Mouse (Mus musculus) forebrain, embryonic 14.5 days (tissue): Measurements from ENCODE around the gene Tepsin. TPM values are rescaled to one million over a fixed set of nuclear protein-coding genes. Genes with fewer than 3 reads are reported as not detected.

Experiments used
- ATAC-seq: fragments of 200-750 bp; cut with Nextera tagmentation; 2 replicates; pipeline ENCODE4 v1.8.0; 2017; ENCODE audit warnings: mild to moderate bottlenecking, moderate library complexity
- DNase-seq: peaks from one replicate; pipeline ENCODE4 v3.0.0-alpha.2; 2015; ENCODE audit warnings: low spot score
- H3K27ac ChIP-seq: fragments of 300-500 bp; sonication (generic); 2 replicates; pipeline ENCODE4 v1.5.1; 2014; ENCODE audit warnings: low read depth, mild to moderate bottlenecking, control low read depth, low read length, moderate library complexity
- H3K27me3 ChIP-seq: fragments of 300-500 bp; sonication (generic); replicated peaks from 2 replicates; pipeline ENCODE4 v1.6.1; 2014; ENCODE audit warnings: low read length, control low read depth, mixed read lengths; ENCODE audit not compliant: control insufficient read depth, insufficient read depth
- H3K36me3 ChIP-seq: fragments of 300-500 bp; sonication (generic); 2 replicates; pipeline ENCODE4 v1.6.1; 2014; ENCODE audit warnings: low read length, control low read depth; ENCODE audit not compliant: control insufficient read depth, insufficient read depth
- H3K4me1 ChIP-seq: fragments of 300-500 bp; sonication (generic); 2 replicates; pipeline ENCODE4 v1.6.1; 2014; ENCODE audit warnings: antibody characterized with exemption, low read length, control low read depth; ENCODE audit not compliant: control insufficient read depth, insufficient read depth
- H3K4me2 ChIP-seq: fragments of 300-500 bp; sonication (generic); 2 replicates; pipeline ENCODE4 v1.6.1; 2014; ENCODE audit warnings: mild to moderate bottlenecking, control low read depth, low read length
- H3K4me3 ChIP-seq: fragments of 300-500 bp; sonication (generic); 2 replicates; pipeline ENCODE4 v1.5.1; 2014; ENCODE audit warnings: low read depth, low read length, control low read depth
- H3K9ac ChIP-seq: fragments of 300-500 bp; sonication (generic); 2 replicates; pipeline ENCODE4 v1.6.1; 2014; ENCODE audit warnings: mild to moderate bottlenecking, low read length, control low read depth, moderate library complexity
- H3K9me3 ChIP-seq: fragments of 300-500 bp; sonication (generic); replicated peaks from 2 replicates; pipeline ENCODE4 v1.6.1; 2016; ENCODE audit warnings: low read length, control low read depth, mixed read lengths; ENCODE audit not compliant: control insufficient read depth
- WGBS: fragments of 180-500 bp; shearing (Covaris S2); extraction: QIAGEN DNeasy Blood & Tissue Kit; methylation state at CpG from one replicate; pipeline ENCODE4 v1.1.7; 2014; 5-methylcytosine and 5-hydroxymethylcytosine counted together
- polyA plus RNA-seq: library from polyadenylated mRNA; unstranded; fragments of >200 nt; fragmentation: Nextera tagmentation; extraction: Ambion mirVana; gene quantifications from 2 replicates; pipeline ENCODE4 v1.2.1, GENCODE M21; 2014

Gene Tepsin
- polyA plus RNA-seq, 1 experiment from 2014 or later = 12.4 TPM

DNA sequence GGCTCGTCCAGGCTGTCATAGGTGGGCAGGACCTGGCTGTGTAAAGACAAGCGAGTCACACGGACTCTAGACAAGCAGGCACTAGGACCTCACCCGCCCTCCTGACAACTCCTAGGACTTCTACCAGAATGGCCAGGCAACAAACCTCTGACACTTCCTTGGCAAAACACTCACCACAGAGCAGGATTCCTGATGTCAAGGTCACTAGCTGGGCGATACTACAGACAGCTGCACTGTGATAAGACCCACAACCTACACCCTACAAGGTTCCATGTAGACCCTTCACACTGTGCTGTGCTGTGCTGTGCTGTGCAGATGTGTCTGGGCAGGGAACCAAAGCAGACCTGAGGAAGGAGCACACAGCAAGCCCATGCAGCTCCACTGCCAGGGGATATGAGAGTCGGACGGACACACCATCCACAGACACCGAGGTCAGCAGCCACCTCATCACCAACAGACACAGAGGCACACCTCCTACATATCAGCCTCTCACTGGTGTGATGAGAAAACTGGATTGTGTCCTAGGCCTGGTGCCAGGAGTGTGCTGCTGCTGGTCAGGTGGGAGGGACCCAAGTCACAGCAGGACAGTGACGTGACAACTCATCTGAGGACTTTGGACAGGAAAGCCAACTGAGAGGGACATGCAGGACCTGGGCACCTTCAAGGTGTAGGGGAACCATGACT is 36.5 kb upstream of the Tepsin start:
- ATAC-seq (no peak), DNase-seq (no peak)
- no peak overlapping the region for H3K4me3 ChIP-seq
- no peaks in the 10 kb centered on the region for H3K9me3 ChIP-seq
- H3K36me3 ChIP-seq = peaks cover 49% of the 10 kb centered on the region
- no peak overlapping the region for H3K4me2 ChIP-seq
- no peaks in the 10 kb centered on the region for H3K27me3 ChIP-seq
- no peak overlapping the region for H3K9ac ChIP-seq
- H3K4me1 ChIP-seq = no peaks in the 10 kb centered on the region
- H3K27ac ChIP-seq = no peak overlapping the region
- 95% methylated on average over 9 of the region's 9 CpGs for WGBS

DNA sequence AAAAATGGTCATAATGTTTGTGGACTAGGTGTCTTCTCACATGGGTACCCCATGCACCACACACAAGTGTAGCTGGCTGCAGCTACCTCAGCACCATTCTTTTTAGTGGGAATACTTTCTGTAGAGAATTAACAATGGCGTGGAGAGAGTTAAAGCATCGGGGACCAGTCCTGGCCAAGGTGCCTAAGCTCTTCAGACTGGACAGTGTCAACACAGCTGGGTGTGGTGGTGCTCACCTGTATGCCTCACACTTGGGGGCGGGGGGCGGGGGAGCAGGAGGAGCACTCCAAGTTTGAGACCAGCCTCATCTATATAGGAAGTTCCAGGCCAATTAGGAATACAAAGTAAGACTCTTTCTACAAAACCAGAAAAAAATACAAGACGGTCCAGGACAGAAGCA is 35.6 kb upstream of the Tepsin start:
- H3K9me3 ChIP-seq = no peaks in the 10 kb centered on the region
- WGBS = 94% methylated on average over 5 of the region's 5 CpGs
- ATAC-seq = no peak
- peaks cover 52% of the 10 kb centered on the region for H3K36me3 ChIP-seq
- no peak overlapping the region for H3K27ac ChIP-seq
- H3K4me2 ChIP-seq = no peak overlapping the region
- H3K9ac ChIP-seq = no peak overlapping the region
- no peaks in the 10 kb centered on the region for H3K4me1 ChIP-seq
- no peak for DNase-seq
- H3K27me3 ChIP-seq = no peaks in the 10 kb centered on the region
- H3K4me3 ChIP-seq = no peak overlapping the region

DNA sequence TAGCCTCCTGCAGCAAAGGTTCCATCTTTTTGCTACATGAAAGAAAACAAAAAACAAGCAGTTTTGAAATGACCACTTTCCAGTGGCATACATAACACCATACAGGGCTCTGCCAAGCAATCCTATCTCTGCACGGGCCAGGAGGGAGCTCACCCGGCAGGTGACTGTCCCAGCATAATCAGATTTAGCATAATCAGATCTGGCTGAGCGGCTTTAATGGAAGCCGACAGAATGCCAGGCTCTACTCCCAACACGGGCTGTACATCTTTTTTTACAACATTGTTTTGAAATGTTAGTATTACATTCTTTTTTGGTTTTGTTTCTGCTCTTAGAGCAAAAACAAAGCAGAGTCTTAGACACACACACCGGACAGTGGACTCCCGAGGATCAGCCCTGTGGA is 30.8 kb upstream of the Tepsin start:
- DNase-seq (no peak), ATAC-seq (no peak)
- Histone ChIP-seq H3K4me3 (no peak overlapping the region), H3K27ac (no peak overlapping the region), H3K4me2 (no peak overlapping the region), H3K9me3 (no peaks in the 10 kb centered on the region), H3K36me3 (peaks cover 63% of the 10 kb centered on the region), H3K9ac (no peak overlapping the region), H3K27me3 (no peaks in the 10 kb centered on the region), H3K4me1 (no peaks in the 10 kb centered on the region)
- 76% methylated on average over 7 of the region's 7 CpGs for WGBS

DNA sequence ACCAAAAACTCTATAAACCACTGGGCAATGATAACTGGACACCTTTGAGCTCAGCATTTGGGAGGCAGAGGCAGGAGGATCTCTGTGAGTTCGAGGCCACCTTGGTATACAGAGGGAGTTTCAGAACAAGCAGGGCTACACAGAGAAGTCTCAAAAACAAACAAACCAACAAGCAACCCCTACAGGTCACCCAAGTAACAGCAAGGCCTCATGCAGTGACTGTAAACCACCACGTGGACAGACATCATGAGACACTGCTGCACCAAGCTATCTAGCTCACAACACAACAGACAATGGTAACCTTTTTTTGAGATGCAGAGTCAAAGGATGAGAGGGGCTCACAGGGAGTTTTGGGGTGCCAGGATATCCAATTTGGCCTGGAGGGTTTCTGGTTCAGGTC is 28.3 kb upstream of the Tepsin start:
- H3K9me3 ChIP-seq = no peaks in the 10 kb centered on the region
- H3K36me3 ChIP-seq = peaks cover 56% of the 10 kb centered on the region
- WGBS = 91% methylated on average over 2 of the region's 2 CpGs
- H3K9ac ChIP-seq = no peak overlapping the region
- no peak overlapping the region for H3K4me3 ChIP-seq
- no peak for ATAC-seq
- H3K27ac ChIP-seq = no peak overlapping the region
- no peak for DNase-seq
- H3K27me3 ChIP-seq = no peaks in the 10 kb centered on the region
- H3K4me1 ChIP-seq = no peaks in the 10 kb centered on the region
- H3K4me2 ChIP-seq = no peak overlapping the region

DNA sequence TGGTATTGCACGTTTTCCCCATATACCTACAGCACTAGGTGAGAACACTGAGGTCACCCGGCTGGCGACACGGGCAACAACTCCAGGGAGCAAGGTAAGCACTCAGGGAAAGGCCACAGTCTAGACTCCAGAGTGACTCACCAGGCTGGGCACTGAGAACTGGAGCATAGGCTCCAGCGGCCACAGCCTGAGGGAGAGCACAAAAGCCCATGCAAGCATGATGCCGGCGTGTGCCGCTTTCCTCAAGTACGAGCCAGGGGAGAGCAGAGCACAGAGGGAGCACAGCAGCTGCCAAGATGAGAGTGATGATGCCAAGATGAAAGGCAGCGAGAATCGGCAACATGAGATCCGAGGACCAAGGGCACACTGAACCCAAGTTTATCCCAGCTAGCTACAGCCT is 23.6 kb upstream of the Tepsin start:
- peaks cover 6% of the 10 kb centered on the region; the same call in 1 of the 2 replicates for H3K4me1 ChIP-seq
- ATAC-seq (no peak), DNase-seq (peak; percentile 41)
- 83% methylated on average over 12 of the region's 12 CpGs for WGBS
- H3K4me3 ChIP-seq = no peak overlapping the region
- no peaks in the 10 kb centered on the region for H3K27me3 ChIP-seq
- no peak overlapping the region for H3K9ac ChIP-seq
- no peak overlapping the region for H3K4me2 ChIP-seq
- H3K9me3 ChIP-seq = no peaks in the 10 kb centered on the region
- peaks cover 43% of the 10 kb centered on the region for H3K36me3 ChIP-seq
- H3K27ac ChIP-seq = no peak overlapping the region

DNA sequence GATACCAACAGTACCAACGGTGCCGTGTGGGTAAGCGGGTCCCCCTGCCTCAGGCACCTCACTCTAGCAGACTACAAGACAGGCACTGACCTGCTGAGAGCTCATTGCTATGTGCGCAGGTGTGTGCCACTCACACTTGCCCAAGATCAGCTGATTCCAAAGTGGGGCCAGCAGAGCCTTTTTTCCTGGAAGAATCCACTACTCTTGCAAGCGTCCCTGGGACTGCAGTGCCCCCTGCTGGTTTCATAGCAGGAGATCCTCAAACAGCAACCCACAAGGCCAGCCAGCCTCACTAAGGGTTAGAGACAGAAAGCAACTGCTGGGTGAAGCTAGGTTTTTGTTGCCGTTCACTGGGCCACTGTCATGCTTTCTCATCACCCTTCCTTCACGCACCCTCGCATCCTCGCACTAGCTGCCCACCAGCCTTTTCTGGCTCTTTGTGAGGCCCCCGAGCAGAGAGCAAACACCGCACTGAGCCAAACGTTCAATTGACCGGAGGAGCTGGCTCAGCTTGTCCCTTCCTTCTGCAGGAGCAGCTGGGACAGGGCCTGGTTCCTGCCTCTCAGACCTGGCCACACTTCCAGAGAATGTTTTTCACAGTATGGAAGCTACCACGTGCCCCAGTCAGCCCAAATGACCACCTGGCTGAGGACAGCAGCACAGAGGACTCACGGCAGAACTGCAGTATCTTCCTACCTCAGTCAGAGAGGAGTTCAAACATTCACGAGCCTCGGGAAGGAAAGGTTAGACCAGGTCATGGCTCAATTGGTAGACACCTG is 22.3 kb upstream of the Tepsin start:
- H3K27me3 ChIP-seq = no peaks in the 10 kb centered on the region
- WGBS = 79% methylated on average over 17 of the region's 17 CpGs
- ATAC-seq (no peak), DNase-seq (peak; percentile 71)
- no peak overlapping the region for H3K4me3 ChIP-seq
- H3K4me1 ChIP-seq = peaks cover 6% of the 10 kb centered on the region; the same call in 1 of the 2 replicates
- no peaks in the 10 kb centered on the region for H3K9me3 ChIP-seq
- H3K4me2 ChIP-seq = no peak overlapping the region
- no peak overlapping the region for H3K9ac ChIP-seq
- H3K36me3 ChIP-seq = peaks cover 46% of the 10 kb centered on the region
- H3K27ac ChIP-seq = no peak overlapping the region

DNA sequence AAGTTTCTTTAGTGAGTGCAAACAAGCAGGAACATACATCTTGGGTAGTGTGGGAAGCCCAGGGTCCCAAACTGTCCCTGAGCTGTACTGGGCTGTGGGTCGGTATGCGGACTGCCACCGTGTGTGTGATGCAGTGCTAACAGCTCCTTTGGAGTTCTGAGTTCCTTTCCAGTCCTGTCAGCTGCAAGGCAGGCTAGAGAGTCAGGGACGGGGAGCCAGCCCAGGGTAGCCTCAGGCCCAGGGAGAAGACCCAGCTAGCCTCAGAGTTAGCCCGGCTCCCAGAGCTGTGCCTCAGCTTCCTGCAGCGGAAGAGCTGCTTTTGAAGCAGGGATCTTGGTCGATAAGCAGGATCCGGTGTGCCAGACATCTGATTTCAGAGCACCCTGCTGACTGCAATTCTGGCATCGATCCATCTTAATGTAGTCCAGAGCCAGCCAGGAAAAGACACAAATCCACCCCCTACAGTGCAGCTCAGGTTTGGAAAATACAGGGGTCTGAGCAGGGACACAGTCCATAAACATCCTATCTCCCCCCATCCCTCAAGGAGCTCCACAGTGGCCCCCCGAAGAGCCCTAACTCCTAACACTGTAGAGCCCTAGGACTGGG is 21.5 kb upstream of the Tepsin start:
- peaks cover 6% of the 10 kb centered on the region; the same call in 1 of the 2 replicates for H3K4me1 ChIP-seq
- no peak overlapping the region for H3K9ac ChIP-seq
- H3K4me2 ChIP-seq = no peak overlapping the region
- WGBS = 84% methylated on average over 10 of the region's 10 CpGs
- ATAC-seq = no peak
- no peaks in the 10 kb centered on the region for H3K9me3 ChIP-seq
- DNase-seq = peak; percentile 29
- peaks cover 50% of the 10 kb centered on the region for H3K36me3 ChIP-seq
- no peak overlapping the region for H3K27ac ChIP-seq
- no peak overlapping the region for H3K4me3 ChIP-seq
- H3K27me3 ChIP-seq = no peaks in the 10 kb centered on the region

DNA sequence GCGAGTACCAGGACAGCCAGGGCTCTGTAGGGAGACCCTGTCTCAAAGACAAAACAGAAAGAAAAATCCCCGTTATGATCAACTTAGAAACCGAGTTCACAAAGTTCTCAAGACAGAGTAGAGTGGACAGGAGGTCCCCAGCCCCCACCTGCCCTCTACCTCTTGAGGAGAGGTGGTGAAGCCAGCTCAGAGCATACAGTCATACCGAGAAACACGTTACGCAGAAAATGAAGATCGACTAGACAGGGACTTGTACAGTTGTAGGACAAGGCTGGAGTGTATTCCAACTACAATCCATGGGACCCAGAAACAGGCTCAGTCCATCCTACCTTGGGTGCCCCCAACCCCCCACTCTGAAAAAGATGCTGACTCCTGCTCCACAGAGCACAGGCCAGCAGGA is 20.6 kb upstream of the Tepsin start:
- WGBS = 92% methylated on average over 7 of the region's 7 CpGs
- Histone ChIP-seq H3K4me3 (no peak overlapping the region), H3K27me3 (no peaks in the 10 kb centered on the region), H3K4me1 (peaks cover 6% of the 10 kb centered on the region; the same call in 1 of the 2 replicates), H3K36me3 (peaks cover 49% of the 10 kb centered on the region), H3K9me3 (no peaks in the 10 kb centered on the region), H3K27ac (no peak overlapping the region), H3K4me2 (no peak overlapping the region), H3K9ac (no peak overlapping the region)
- no peak for DNase-seq
- no peak for ATAC-seq

DNA sequence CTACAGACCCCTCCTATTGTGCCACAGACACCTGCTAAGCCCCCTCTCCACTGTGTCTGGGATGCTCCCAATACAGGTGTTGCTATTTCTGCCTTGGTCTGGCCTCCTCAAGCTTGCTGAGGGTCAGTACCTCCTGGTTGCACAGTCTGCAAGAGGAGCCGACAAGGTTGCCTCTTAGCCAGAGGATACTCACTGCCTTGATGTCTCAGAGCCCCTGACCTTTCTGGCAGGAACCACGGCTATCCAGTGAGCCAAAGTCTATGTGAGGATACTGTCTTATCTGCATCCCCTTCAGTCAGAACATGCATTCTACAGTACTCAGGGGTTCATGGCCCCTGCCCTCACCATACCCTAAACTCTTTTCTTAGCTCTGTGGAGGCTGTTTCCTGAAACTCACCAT is 19.1 kb upstream of the Tepsin start:
- Histone ChIP-seq H3K4me1 (peaks cover 6% of the 10 kb centered on the region; the same call in 1 of the 2 replicates), H3K4me2 (no peak overlapping the region), H3K9ac (no peak overlapping the region), H3K9me3 (no peaks in the 10 kb centered on the region), H3K4me3 (no peak overlapping the region), H3K36me3 (peaks cover 43% of the 10 kb centered on the region), H3K27ac (no peak overlapping the region), H3K27me3 (no peaks in the 10 kb centered on the region)
- DNase-seq (no peak), ATAC-seq (no peak)
- WGBS = 84% methylated on average over 2 of the region's 2 CpGs
